Mouse (Mus musculus) G1E (cell line): ENCODE measurements around the gene A530032D15Rik.
"Not testable (repeated sequence)": the region's sequence is repeated elsewhere in the genome, so short reads cannot be mapped to it uniquely, and the experiment has no call there.

Experiments used
- CTCF ChIP-seq: IDR thresholded peaks from 2 replicates; pipeline ENCODE4 v1.5.1; 2012; ENCODE audit warnings: low read depth, low read length, inconsistent platforms, mixed read lengths
- GATA1 ChIP-seq: IDR thresholded peaks from 2 replicates; pipeline ENCODE4 v1.6.1; 2012; ENCODE audit warnings: borderline replicate concordance, low read length, inconsistent platforms, mixed read lengths
- TAL1 ChIP-seq: conservative IDR thresholded peaks from 2 replicates; pipeline ENCODE4 v1.6.1; 2012; ENCODE audit warnings: low read depth, low read length, inconsistent platforms, mixed read lengths

DNA sequence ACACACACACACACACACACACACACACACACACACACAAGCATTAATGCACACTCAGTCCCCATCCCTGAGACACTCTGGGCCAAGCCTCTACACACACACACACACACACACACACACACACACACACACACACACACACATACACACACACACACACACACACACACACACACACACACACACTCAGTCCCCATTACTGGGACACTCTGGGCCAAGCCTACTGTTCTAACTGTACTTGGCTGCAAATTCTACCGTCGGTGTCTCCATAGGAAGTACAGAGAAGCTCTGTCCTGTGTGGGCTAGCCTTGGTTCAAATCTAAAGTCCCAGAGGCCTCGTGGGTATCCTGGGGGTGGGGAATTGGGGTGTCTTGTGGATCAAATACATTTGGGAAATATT is 1.2 kb upstream of the A530032D15Rik start:
- not testable (repeated sequence) for TF ChIP-seq CTCF, TAL1, GATA1
